Mouse (Mus musculus): Measurements from ENCODE around the gene Ace. TPM values are rescaled to one million over a fixed set of nuclear protein-coding genes. Genes with fewer than 3 reads are reported as not detected.

Gene Ace
- 10 to 100 TPM in 3 of 4 experiments, 1 to 10 TPM in 1; 9.4 to 21.2 (median 13.4) TPM for total RNA-seq (2022)

DNA sequence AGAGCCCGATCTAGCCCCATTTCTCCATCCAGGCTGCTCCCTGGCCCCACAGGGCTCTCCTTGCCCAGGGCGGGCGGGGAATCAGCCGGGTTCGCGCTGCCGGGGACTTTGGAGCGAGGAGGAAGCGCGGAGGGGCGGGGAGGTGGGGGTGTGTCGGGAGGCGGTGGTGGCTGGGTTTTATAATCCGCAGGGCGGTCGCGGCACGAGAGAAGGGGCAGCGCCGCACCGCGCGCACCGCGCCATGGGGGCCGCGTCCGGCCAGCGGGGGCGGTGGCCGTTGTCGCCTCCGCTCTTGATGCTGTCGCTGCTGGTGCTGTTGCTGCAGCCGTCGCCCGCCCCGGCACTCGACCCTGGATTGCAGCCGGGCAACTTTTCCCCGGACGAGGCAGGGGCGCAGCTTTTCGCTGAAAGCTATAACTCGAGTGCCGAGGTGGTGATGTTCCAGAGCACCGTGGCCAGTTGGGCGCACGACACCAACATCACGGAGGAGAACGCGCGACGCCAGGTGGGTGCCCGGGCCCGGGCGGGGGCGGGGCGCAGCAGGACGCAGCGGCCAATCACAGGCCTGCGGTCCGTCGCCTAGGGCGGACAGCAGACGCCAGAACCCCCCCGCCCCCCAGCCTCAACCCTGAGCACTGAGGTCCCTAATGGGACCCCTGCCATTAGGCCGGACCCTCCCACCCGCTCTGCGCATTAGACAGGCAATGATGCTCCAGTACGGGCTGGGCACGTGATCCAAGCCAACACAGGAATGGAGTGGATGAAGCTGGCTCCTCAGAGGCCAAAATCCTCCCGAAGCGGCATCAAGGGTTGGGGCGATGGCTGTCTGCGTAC, at the start of gene Ace:
Gene Ace, plus strand, starts transcription at position 205 of the 834 bp plus-strand sequence.
- no peak for DNase-seq (ENCODE audit: low spot score in 2 of 2)

DNA sequence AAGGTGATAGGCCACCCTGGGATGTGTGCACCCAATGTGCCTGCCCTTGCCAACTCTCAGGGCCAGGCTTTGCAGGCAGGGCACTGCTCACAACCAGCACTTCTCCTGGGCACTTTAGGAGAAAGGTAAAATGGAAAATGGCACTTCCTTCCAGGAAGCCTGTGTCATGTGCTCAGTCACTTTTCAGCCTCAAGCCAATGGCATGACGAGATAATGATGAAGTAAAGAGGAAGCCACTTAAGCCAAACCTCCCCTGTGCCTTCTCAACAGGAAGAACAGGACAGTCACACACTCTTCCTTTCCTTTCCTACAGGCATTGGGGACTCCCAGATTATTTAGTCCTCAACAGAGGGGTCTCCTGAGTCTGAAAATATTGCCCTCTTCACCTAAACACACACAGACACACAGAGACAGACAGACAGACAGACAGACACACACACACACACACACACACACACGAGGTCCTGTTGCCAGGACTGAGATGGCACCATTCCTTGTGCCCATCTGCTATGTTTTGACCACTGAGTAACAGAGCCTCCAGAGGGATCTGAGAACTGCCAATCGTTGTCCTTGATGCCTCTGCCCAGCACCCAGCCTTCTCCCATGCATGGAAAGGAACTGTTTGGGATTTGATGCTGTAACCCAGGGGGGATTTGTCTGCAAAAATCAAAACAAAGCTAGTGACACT, 47.5 kb upstream of the Ace start:
- no peak for DNase-seq (ENCODE audit: low spot score in 2 of 2)

DNA sequence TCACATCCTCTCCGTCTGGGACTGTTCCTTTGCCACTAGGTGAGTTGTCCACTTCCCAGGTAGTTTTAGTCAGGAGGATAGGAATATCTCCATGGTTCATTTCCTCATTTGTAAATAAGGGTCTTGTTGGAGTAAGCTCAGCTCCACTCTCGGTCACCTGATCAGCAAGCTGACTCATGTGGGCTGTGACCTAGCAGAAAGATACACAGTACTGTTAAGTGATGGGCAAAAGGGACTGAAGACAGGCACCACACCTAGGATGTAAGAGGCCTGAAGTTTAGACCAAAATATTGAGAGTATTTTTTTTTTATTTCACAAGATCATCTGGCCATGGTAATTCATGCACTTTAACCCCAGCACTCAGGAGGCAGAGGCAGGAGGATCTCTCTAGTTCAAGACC, 46.9 kb upstream of the Ace start:
- no peak for DNase-seq (ENCODE audit: low spot score in 2 of 2)

DNA sequence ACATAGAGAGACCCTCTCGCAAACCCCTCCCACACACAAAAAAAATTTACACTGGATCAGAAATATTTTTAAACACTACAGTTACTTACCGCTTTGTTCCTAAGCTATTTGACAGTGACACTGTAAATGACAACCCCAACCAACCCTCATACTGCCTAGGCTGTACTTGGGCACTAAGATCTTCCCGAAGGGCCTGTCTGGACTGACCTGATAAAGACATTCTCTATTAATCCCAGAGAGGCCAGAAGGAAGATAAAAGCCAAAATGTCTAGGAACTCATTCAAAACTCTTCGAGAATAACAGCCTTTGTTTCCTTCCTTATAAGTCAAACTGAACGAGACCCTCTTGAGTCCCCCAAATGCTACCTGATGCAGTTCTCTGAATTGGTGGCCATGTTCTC, 46.5 kb upstream of the Ace start:
- DNase-seq (ENCODE audit: low spot score in 2 of 2): no peak

DNA sequence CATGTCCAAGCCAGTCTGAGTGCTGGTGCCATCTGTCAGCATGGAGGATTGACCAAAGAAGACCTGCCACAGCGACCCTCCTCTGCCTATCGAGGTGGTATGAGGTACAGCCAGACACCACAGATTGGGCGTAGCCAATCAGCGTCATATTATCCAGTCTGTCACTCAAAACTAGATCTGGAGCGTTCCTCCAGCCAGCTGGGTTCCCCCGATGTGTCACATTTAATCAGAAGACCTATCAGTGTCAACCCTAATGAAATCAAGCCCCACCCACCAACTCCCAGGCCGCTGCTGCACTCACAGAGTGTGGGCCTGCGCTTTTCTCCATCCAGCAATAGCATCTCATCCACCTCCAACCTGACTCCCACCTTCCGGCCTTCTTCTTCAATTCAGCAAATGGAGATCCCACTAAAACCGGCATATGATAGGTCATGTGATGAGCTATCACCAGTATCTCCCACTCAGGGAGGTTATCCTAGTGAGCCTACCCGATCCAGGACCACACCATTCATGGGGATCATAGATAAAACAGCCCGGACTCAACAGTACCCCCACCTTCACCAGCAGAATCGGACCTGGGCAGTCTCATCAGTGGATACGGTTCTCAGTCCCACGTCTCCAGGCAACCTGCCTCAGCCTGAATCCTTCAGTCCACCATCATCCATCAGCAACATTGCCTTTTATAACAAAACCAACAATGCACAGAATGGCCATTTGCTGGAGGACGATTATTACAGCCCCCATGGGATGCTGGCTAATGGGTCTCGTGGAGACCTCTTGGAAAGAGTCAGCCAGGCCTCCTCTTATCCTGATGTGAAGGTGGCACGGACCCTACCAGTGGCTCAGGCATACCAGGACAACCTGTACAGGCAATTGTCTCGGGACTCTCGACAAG, 44.7 kb upstream of the Ace start:
- DNase-seq (ENCODE audit: low spot score in 2 of 2): no peak

DNA sequence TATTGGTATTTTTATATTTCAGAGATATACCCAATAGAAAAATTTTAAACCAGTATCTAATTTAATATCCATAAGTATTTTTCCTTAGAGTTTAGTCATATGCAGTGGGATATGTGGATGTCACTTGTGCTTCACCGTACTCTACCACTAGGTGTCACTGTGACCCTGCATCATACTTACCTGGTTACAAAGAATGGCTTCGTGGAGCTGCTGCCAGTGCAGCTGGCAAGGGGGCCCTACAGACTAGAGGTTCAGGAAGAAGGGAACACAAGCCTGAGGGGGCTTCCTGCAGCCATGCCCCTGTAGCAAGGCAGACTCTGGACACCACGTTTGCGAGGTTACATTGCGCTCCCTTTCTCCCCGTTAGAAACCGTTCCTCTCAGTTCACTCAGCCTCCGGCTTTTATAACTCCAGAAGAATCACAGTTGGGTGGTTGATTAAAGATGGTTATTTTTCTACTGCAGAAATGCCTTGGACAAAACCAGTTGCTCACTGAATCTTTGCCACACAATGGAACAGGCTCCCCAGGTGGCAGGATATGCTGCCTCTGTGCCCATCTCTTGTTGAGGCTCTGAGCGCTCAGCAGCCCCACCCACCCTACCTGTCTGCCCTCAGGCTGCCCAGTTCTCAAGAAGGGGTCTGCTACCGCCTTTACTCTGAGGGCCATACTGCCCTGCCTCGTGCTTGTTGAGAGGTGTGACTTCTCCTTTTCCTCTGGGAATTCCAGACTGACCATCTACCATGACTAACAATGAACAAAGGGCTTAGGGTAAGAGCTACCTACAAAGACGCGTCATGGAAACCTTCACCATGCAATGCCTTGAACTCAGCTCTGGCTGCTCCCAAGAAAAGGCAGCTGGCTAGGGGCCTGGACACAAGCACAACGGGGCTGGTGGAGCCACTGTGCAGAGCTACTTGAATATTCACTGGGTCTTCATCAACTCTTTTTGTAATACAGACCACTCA, 40.4 kb upstream of the Ace start:
- peak; percentile 49 to 53 for DNase-seq (ENCODE audit: low spot score in 2 of 2)

DNA sequence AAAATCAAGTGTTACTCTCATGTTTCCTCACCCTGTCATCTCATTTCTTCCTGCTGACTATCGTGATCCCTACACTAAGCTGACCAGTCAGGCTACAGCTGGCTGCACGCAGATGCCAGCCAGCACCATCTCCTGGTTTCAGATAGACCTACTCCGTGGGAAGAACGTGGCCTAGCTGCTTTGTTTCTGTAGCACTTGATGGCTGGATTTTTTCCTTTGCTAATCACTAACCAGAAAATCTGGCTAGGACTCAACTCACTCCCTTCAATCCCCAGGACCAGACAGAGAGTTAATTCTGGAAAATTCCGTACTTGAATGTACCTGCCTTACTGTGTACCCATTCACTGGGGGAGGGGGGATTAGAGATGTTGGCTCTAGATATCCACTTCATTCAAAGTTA, 39.6 kb upstream of the Ace start:
- DNase-seq (ENCODE audit: low spot score in 2 of 2): no peak

DNA sequence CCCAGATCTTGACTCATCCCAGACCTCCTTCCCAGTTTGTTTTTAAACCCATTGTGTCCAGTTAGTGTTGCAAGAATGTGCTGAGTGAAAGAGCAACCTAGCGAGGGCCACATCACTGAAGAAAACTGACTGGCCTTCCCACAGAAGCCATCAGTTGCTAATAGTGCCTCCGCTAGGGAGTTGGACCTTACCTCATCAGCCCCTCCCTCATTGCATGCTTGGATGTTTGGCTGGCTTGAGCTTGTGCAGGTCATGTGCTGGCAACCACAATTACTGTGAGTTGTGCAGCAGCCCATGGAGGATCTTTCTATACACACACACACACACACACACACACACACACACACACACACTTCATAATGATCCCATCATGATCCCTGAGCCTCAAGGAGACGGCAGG, 36.4 kb upstream of the Ace start:
- DNase-seq (ENCODE audit: low spot score in 2 of 2): peak in 1 of 2 experiments; percentile 1

DNA sequence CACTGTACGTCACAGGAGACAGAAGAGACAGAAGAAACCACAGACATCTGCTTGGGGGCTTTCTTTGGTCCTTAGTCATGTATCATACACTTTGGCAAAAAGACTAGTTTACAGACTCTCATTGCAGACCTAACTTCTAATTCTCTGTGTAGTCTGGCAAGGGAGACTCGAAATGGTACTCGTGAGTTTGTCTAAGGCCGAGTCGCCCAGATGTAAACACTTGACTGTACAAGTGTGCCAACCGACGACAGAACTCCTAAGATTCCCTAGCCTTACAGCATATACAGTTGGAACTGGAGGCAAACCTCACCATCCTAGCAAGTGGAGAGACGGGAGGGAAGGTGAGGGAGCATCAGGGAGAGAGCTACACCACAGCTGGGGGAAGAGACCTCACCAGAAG, 34.0 kb upstream of the Ace start:
- DNase-seq (ENCODE audit: low spot score in 2 of 2): no peak

DNA sequence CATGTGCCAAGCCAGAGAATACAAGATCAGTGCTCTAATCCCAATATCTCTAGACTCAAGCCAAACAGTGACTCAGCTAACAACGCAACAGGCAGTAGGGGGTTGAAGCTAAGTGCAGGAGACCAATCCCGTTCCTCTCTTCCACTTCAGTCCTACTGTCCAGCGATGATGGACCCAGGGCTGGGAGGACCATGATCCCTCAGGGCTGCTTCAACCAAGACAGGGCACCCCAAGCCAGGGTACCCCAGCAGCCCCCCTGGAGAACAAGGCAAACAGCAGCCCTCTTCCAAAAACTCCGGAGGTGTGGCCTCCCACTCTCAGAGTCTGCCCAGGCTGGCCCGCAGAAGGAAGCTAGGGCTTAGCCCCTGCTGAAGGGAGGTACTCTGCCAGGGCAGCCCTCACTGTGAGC, 33.4 kb upstream of the Ace start:
- DNase-seq (ENCODE audit: low spot score in 2 of 2): no peak

DNA sequence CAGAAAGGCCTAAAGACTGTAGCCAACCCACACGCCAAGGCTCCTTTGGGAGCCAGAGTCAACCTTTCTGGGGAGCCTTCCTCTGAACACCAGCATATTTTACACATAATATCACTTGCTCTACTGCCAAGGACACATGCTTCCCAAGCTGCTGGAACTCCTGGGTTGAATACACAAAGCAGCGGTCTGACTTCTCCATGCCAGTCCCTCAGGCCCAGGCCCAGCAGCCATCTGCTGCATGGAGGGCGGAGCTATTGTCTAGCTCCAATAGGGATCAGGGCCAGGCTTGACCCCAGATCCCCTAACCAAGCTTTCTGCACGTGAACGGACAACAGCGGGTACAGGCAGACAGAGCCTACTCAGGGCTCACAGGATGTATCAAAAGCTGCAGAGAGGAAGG, 32.9 kb upstream of the Ace start:
- DNase-seq (ENCODE audit: low spot score in 2 of 2): peak in 1 of 2 experiments; percentile 44

DNA sequence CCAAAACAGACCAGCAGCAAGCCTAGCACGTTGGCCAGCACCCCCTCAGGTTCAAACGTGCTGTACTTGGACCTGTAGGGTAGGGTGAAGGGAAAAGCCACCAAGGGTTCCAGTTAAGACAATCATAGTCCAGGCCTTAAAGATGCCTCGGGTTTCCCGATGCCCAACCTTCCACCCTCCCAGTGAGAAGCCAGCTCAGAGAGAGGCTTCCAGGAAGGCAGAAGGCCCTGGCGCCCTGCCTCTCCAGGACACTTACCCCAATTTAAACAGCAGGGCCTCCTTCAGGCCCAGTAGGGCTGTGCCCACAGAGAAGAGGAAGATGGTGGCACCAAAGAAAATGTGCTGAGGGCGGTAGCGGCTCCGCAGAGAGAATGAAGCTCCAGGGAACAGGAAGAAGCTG, 32.2 kb upstream of the Ace start:
- no peak for DNase-seq (ENCODE audit: low spot score in 2 of 2)

DNA sequence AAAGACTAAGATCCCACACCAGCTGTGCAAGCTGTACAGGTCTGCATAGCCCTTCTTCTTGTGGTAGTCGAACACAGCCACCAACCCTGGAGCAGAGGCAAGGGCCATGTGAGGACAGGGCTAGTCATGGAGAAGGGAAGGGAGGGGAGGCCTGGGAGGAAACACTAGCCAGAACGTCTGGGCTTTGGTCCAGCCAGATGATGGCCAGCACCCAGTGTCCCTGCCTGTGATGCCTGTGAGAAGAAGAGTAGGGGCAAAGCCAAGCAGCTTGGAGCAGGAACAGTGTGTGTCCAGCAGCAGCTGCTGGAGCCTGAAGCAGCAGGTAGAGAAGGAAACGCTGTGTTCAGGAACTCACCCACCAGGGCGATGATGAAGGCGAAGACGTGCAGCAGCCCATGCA, 31.5 kb upstream of the Ace start:
- DNase-seq (ENCODE audit: low spot score in 2 of 2): peak; percentile 88 to 90

DNA sequence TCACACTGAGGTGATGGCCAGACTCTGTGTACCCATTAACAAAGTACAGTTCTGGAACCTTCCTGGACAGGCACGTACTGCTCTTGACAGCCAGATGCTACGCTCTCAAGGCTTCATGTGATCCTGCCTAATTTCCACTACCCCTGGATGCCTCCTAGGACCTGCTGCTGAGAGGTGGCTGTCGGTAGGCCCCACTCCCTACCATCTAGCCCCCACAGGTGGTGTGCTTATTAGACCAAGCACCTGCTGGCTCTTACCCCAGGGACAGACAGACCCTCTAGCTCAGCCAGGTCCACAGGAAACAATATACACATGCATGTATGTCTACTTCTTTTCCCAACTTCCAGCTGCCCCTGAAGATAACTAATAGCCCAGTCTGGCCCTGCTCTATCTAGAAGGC, 30.8 kb upstream of the Ace start:
- DNase-seq (ENCODE audit: low spot score in 2 of 2): no peak

DNA sequence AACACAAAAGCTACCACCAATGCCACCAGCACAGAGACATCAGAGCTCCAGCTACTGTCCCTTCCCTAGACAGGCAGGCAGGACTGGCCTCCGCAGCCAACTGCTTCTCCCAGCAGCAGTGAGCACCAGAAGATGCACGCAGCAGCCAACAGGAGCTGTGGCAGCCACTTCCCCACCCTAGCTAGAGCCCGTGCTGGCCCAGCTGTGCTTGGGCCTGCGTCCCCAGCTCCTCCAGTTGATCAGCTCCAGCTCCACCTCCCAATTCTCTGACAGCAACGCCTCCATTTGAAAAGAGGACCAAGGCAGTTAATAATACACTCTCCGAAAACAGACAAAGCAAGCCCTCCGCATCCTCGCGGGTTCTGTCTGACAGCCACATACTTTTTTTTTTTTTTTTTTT, 29.0 kb upstream of the Ace start:
- DNase-seq (ENCODE audit: low spot score in 2 of 2): no peak

DNA sequence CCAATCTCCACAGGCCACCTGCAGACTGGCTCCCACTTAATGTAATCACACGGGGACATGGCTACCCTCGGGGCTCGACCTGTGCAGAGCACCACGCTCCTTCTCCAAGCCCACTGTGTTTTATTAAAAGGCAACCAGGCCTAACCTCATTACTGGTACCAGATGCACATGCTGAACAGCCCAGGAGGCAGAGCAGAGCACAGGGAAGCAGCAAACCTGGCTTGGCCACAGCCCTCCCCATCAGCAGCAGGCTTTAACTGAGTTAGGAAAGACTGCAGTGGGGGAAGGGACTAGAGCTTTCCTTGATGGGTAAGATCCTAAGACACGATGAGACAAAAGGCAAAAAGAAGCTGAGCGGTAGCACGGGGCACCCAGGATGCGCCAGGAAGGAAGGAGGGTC, 25.8 kb upstream of the Ace start:
- DNase-seq (ENCODE audit: low spot score in 2 of 2): no peak

DNA sequence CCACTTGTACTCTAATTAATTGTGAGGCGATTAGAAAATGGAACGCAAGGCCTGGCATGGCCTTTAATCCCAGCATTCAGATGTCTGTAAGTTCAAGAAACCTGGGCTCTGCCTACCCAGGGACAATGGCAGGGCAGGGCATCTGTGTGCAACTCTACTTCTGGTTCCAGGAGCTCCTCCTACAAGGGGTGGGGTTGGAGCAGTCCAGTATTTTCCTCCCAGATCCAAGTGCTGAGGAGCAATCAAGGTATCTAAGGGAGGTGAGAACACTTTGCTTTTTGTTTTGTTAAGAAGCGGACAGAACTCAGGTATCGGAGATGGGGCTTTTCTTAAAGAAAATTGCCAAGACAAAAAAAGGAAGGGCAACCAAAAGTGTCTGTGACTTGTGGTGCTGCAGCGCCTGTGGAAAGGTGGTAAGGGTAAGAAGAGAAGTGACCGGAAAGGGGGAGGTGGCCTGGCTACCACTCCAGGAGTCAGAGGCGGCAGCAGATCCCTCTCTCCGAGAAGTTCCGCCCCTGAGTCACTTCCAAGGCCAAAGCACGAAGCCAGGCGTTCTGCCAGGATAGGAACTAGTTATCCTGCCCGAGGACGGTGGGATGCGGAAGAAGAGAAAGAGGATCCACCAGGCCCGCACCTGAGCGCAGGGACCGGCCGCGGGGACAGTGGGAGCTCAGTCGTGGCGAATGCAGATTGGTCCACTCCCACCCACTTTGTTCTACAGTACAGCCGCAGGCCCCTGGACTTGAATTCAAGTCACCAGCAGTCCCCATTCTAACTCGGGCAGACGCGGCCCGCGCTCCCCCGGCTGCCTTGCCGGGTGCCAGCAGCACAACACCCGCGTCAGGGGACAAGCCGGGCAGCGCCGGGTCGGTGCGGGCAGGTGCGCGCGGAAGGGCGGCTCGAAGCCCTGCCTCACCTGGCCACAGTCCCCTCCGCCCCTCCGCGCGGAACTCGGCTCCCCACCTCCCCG, 24.3 kb upstream of the Ace start:
- no peak for DNase-seq (ENCODE audit: low spot score in 2 of 2)

DNA sequence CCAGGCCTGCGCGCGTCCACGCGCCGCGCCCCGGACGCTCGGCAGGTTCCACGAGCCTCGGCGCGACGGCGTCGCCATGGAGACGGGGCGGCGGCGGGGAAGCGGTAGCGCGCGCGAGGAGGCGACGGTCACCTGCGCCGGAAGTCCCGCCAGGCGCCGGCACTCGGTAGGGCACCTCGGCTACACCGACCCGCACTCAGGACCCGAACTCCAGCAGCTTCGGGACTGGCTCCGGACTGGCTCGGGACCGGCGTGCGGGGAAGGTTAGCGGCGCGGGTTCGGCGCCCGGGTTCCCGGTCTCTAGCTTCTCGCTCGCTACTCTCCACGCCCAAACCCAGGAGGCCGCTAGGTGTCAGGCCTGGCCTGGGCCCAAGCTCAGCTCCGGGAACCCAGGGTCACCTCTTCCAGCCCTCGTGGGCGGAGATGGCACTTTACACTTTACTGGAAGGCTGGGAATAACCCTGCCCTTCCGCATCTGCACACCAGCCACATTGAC, 23.6 kb upstream of the Ace start:
- peak in 1 of 2 experiments; percentile 45 for DNase-seq (ENCODE audit: low spot score in 2 of 2)
